Mouse (Mus musculus) testis, postnatal 10 days (tissue): ENCODE measurements at regions not wholly inside any gene's neighbourhood (a gene's known extent, or its start where the extent isn't known, plus 50 kb on each side); places are given as distances from the start of the nearest gene placed in this dataset.

Experiments used
- DNase-seq: peaks from one replicate; pipeline ENCODE4 v3.0.0; 2021; ENCODE audit warnings: low spot score

DNA sequence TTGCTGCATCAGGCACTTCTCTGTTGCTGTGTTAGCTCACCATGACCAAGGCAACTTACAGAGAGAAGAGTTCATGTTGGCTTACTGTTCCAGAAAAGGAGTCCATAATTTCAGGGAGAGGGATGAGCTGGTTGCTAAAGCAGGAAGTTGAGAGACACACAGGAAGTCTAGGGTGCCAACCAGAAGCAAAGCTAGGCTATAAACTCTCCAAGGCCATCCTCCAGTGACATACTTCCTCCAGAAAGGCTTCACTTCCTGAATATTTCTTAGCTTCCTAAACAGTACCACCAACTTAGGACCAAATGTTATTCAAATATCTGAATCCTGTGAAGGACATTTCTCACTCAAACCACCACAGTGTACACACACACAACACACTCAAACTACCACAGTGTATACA is 2010.6 kb downstream of the A830018L16Rik start:
- DNase-seq, result no peak

DNA sequence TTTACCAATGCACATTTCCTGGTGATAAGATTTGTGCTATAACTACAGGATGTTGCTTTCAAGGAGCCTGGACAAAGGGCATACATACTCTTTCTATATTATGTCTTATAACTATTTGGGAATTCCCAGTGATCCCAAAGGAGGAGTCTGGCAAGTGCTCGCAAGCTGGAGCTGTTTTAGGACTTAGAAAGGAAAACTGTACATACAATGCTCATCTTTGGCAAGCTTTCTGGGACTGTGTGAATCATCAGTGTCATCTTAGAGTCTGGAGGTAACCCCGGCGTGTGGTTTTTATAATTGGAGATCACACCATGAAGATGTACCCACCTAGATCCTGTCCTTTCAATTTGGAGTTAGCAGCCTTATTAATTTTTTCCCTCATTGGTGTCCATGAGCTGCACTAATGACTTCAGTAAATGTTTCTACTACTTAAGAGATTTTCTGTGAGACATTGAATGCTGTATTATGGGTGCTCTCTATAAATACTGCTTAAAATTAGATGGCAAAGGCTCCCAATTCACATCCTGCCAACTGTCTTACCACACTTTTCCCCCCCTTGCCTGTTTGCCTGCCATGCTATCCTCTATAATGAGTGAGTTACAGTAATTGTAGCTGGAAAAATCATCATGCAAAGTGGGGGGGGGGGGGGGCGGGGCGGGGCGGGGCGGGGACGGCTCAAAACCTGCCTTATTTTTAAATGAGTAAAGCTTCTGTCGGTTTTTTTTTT is 2011.9 kb downstream of the A830018L16Rik start:
- no peak for DNase-seq

DNA sequence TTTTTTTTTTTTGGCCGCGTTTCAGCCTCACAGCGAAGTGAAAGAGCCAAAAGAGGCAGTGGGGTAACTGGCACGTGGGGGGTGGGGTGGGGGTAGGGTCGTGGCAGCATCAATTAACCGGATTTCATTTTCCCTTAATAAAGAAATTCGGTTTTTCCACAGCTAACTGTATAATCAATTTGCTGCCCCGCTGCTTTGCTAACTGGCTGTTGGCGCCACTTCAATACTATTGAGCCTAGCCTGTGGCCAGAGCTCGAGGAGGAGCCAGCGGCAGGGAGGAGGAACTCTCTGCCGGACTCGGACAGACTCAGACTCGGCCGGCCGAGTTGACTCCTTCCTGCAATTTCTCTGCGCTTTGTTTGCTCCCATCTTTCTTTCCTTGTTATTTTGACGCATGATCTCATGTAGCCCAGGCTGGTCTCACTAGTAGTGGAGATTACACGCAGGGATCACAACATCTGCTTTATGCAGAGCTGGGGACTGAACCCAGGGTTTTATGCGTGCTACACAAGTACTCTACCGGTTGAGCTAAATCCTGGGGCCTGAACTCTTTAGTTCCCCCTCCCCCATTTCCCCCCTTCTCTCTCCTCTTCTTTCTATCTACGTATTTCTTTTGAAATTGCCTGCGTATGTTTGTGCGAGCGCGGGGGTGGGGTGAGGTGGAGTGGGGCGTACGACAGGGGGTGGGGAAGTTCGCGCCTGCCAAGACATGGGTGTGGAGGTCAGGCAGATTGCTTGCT is 2012.6 kb downstream of the A830018L16Rik start:
- DNase-seq, result peak; percentile 68

- DNase-seq, result no peak
These were observed 2013.1 kb downstream of the A830018L16Rik start for GRCm38 (mm10) chr1:13427068-13427434.

DNA sequence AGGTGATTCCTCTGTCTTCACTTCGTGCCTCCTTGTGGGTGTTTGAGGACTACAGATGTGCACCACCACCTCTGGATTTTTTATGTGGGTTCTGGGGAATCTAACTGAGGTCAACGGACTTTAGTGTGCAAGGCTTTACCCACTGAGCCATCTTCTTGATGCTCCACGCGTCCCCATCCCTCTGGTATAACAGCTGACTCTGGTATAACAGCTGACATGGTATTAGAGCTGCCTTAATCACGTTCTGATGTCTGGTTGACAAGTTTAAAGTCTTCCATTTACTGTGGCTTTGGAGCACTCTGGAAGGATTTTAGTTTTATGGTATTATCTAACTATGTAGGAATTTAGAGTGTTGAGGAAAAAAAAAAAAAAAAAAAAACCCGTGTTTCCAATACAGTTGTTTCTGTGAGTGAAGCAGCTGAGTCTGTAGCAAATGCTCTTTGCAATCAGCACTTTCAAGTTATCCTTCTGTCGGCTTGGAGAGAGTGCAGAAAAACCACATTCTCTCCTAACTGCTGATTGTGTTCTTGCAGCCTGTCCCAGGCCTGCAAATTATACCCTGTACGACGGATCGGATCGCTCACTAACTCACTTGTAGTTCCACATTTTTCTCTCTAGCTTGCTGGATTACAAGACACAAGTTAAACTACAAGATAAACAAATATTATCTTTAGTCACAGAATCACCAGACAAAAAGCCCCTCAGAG is 2013.7 kb downstream of the A830018L16Rik start:
- DNase-seq, result no peak

DNA sequence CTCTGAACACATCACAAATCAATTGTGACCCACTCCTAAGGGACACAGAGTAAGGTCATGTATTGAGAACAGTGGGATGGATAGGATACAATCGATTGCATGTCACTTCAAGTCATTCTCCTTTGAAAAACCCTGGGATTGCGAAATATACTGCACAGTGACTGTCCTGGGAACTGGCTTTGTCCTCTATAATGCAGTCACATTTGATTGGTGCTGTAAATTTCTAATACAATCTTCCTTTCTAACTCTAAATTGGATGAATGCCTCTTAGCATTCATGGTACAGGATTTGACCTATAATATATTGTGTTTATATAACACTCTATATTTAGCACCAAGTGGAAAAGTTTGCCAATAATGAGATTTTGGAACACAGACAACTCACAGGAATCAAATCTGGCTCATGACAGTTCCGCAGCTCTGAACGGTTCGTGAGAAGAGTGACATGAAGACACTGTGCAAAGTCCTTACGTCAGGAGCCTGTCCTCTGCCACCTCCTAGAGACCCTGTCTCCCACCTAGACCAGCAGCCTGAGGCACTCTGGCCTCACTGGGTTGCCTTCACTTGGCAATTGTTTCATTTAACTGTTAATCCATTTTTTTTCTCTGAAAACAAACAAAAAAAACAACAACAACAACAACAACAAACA is 2024.0 kb downstream of the A830018L16Rik start:
- DNase-seq, result no peak

DNA sequence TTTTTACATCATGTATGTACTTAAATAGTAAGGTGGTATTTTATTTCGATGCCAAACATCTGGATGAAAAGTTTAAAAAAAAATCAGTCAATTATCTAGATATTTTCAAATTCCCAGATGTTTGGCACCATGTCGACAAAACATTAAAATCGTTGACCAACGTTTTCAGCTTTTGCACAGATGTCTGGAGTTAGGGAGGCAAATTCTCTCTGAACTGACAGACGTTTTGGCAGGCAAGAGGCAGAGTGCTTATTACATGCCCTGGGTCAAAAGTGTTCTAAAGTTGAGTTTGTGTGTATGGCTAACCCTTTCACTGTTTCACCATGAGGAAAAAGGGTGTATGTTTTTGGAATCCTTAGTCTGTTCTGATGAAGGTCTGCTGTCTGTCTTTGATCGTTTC is 2028.5 kb downstream of the A830018L16Rik start:
- no peak for DNase-seq

DNA sequence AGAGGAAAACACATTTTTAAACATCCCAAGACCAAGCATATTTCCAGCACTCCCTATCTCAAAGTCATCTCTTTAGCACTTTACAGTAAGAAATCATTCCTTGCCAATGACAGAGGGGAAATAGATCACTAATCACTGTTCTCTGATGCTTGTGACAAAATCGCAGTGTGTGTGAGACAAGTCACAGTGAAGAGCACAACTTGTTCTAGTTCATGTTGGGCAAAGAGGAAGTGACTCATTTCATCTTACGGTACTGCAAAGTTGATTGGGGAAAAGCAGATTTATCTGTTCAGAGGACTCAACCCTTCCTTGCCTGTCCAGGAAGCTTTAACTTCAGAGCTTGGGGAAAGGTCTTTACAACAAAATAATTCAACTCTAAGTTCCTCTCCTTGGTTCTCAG is 2040.6 kb downstream of the A830018L16Rik start:
- DNase-seq, result no peak

- DNase-seq, result no peak
These were observed 2041.7 kb downstream of the A830018L16Rik start for GRCm38 (mm10) chr1:13455572-13455971.

GRCm38 (mm10) chr1:13464311-13464710 is 2050.4 kb downstream of the A830018L16Rik start:
- no peak for DNase-seq

GRCm38 (mm10) chr1:13467174-13467573 is 2053.3 kb downstream of the A830018L16Rik start:
- DNase-seq, result no peak

- DNase-seq, result no peak
These were observed 2054.2 kb downstream of the A830018L16Rik start for GRCm38 (mm10) chr1:13467886-13468630.

DNA sequence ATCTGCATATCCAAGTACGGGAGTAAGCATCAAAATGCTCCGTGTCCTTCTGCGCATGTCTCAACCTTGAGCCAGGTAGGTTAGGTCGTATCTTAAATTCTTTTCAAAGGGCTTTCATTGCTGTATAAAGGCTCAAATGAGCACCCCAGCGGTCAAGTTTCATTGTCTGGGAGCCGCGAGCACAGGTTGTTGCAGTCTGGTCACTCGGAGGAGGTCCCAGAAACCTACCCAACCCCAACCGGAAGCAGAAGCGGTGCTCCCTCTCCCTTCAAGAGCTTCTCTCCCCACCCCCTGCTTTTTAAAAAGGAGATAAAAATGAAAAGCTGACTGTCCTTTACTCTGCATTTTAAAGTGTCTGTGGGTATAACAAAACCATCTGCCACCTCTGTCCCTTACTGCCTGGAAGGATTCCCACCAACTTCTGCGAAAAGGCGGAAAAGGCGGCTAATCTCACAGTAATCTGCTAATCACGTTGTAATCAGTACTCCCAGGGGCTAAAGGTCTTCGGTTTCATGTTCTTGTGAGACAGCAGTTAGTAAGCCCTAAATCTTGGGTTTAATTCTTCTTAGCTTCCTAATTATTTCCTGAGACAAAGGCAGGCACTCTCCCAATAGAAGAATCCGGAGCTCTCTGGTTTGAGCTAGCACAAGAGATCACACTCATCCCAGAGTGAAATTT is 2081.0 kb downstream of the A830018L16Rik start:
- no peak for DNase-seq

GRCm38 (mm10) chr1:13496386-13496785 is 2082.5 kb downstream of the A830018L16Rik start:
- no peak for DNase-seq

DNA sequence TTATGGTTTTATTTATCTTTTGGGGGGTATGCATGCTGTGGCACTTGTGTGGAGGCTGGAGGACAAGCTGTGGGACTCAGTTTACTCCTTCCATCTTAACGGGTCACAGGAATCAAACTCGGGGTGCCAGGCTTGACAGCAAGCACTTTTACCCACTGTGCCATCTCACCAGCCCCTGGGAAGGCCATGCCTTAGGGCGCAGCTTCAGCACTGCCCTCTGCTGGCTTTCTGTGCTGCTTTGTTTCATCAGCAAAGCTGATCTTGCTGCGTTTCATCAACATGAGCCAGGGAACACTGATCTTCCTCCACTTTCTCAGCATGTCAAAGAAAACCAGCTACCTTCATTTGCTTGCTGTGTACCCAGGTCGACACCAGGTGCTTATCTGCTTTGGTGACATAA is 2086.6 kb downstream of the A830018L16Rik start:
- peak; percentile 76 for DNase-seq

- DNase-seq, result no peak
These were observed 2088.0 kb downstream of the A830018L16Rik start for GRCm38 (mm10) chr1:13501938-13502337.

DNA sequence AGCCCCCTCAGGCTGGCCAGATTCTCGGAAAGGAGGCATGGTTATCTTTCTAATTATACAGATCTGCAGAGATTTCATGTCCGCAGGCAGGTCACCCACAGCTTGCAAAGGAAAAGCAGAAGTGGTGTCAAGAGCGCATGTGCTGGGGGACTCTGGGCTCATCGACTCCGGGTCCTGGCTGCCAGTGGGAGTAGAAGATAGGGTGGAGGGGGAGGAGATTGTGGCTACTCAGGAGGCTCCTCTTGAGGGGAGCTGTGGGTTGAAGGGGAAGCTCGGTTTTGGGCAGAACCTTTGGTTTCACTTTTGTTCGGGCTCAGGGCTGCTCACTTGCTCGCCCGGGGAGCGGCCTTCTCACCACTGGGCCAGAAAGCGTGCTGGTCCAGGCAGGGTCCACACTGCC is 2099.9 kb downstream of the A830018L16Rik start:
- DNase-seq, result no peak
